Mouse (Mus musculus) ES-Bruce4 (cell line): Measurements from ENCODE around the gene Lair1. TPM values are rescaled to one million over a fixed set of nuclear protein-coding genes. Genes with fewer than 3 reads are reported as not detected.

ENCODE experiments used
- H3K27ac ChIP-seq: 2 replicates; pipeline ENCODE4 v1.5.1; 2012; ENCODE audit warnings: low read length, inconsistent platforms; ENCODE audit not compliant: insufficient read depth
- H3K27me3 ChIP-seq: 2 replicates; pipeline ENCODE4 v1.6.1; 2012; ENCODE audit warnings: mild to moderate bottlenecking, low read length, inconsistent platforms; ENCODE audit not compliant: control insufficient read depth, poor library complexity, insufficient read depth, severe bottlenecking
- H3K36me3 ChIP-seq: 2 replicates; pipeline ENCODE4 v1.6.1; 2012; ENCODE audit warnings: inconsistent platforms, mild to moderate bottlenecking, low read length, moderate library complexity; ENCODE audit not compliant: control insufficient read depth, poor library complexity, insufficient read depth, severe bottlenecking
- H3K4me1 ChIP-seq: one replicate; pipeline ENCODE4 v1.8.1; 2011; ENCODE audit warnings: low read length; ENCODE audit not compliant: control insufficient read depth, insufficient read depth
- H3K4me3 ChIP-seq: 2 replicates; pipeline ENCODE4 v1.5.1; 2011; ENCODE audit warnings: low read depth, mild to moderate bottlenecking, low read length
- H3K9ac ChIP-seq: 2 replicates; pipeline ENCODE4 v1.6.1; 2012; ENCODE audit warnings: low read depth, mild to moderate bottlenecking, inconsistent platforms; ENCODE audit not compliant: poor library complexity, severe bottlenecking
- H3K9me3 ChIP-seq: replicated peaks from 2 replicates; pipeline ENCODE4 v1.6.1; 2012; ENCODE audit warnings: mild to moderate bottlenecking, low read length, inconsistent platforms; ENCODE audit not compliant: control insufficient read depth, poor library complexity, insufficient read depth, severe bottlenecking
- CTCF ChIP-seq: IDR thresholded peaks from one replicate; pipeline ENCODE4 v1.8.1; 2011; ENCODE audit warnings: low read depth, low read length
- EP300 ChIP-seq: IDR thresholded peaks from 2 replicates; pipeline ENCODE4 v1.6.1; 2011; ENCODE audit warnings: low read depth, low read length; ENCODE audit not compliant: insufficient read depth
- POLR2A ChIP-seq: IDR thresholded peaks from one replicate; pipeline ENCODE4 v1.8.1; 2011; ENCODE audit warnings: low read length; ENCODE audit not compliant: insufficient read depth
- polyA plus RNA-seq: library from polyadenylated mRNA; stranded (reverse); fragments of >200 nt; gene quantifications from 2 replicates; pipeline ENCODE4 v1.2.4, GENCODE M21; 2011; ENCODE audit warnings: low read depth; ENCODE audit not compliant: missing spikeins, insufficient read depth, insufficient read length

The Lair1 gene
- polyA plus RNA-seq: 0.21 and 0.67 TPM in 2 replicates

DNA sequence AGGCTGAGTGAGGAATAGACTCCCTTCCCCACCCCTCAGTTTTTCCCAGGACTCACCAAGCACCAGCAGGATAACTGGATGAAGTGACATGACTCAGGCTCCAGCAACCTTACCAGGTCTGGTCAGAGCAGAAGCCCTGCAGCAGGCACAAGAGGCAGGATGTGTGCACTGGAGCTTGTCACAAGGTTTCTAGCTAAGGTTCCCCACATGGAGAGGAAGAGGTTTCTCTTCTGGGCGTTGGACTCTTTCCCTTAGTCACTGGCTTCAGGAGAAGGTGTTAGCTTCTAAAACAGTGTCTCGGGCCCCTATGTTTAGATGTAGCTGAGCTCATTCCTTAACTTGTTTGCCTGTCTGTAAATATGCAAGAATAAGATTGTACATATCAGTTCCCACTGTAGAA is at the start of gene Lair1:
Gene Lair1 (minus strand): TSS at position 192 of the 400 bp plus-strand sequence.
- TF ChIP-seq EP300: no peak
- H3K4me3 ChIP-seq: no peak within 1 kb of the TSS
- H3K36me3 ChIP-seq: no peaks in the 10 kb centered on the region
- H3K27ac ChIP-seq: no peak within 1 kb of the TSS
- no peak within 1 kb of the TSS for H3K9ac ChIP-seq
- no peaks in the 10 kb centered on the region for H3K4me1 ChIP-seq
- H3K27me3 ChIP-seq: no peaks in the 10 kb centered on the region
- no peaks in the 10 kb centered on the region for H3K9me3 ChIP-seq

DNA sequence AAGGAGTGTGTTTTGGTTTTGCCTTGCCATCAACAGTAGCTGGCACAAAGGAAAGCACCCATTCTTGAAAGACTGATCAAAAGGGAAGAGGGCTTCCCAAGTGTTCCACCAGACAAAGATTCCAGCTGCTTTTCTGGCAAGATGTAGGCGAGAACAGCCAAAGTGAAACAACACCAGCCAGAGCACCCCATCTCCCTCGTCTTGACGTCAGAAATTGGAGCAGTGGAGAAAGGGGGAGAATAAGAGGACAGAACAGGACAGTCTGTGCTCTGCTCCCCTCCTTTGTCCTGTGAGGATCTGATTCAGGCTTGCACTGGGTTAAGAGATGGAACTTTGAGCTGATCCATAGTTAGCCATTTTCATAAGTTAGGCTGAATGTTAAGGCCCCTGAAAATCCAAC is 48.8 kb upstream of the Lair1 start:
- Histone ChIP-seq H3K4me3 (no peak overlapping the region), H3K36me3 (no peaks in the 10 kb centered on the region), H3K27ac (no peak overlapping the region), H3K9me3 (no peaks in the 10 kb centered on the region), H3K27me3 (no peaks in the 10 kb centered on the region), H3K4me1 (no peaks in the 10 kb centered on the region), H3K9ac (no peak overlapping the region)
- TF ChIP-seq EP300 (no peak), POLR2A (no peak), CTCF (no peak)

DNA sequence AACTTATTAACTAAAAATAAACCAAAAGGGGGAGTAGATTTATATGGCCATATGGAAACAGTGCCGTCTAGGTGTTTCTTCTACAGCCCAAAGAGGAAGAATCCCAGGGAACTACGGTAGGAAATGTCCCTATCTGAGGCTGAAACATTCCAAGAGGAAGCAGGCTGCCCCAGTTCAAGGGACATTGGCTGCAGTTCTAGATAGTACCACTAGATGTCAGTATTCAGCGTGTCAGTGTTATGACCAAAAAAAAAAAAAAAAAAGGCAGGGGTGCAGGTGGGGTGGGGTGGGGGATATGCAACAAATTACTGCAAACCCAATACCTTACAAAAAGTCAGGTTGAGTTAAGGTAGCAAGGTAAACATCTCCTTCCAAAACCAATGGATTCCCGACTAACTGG is 40.4 kb upstream of the Lair1 start:
- TF ChIP-seq EP300 (no peak), CTCF (no peak), POLR2A (no peak)
- H3K9me3 ChIP-seq: no peaks in the 10 kb centered on the region
- no peak overlapping the region for H3K9ac ChIP-seq
- H3K36me3 ChIP-seq: no peaks in the 10 kb centered on the region
- H3K4me3 ChIP-seq: no peak overlapping the region
- H3K4me1 ChIP-seq: no peaks in the 10 kb centered on the region
- no peaks in the 10 kb centered on the region for H3K27me3 ChIP-seq
- no peak overlapping the region for H3K27ac ChIP-seq

DNA sequence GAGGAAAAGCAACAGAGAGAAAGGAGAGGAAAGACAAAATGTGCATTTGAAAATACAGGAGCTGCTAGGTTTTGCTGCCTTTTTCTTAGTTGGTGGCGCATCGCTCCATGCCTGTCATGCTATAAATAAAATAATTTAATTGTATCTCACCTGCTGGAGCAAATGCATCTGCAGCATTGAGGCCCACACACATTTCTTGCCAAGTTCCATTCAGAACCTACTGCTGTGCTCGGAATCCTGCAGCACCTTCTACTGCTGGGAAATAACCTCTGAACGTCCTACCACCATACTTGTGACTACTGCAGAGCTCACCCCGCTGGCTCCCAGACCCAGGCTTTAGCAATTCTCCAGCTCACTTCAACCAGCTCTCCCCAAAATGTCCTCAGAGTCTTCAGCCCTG is 38.1 kb upstream of the Lair1 start:
- TF ChIP-seq EP300 (no peak), POLR2A (no peak), CTCF (no peak)
- Histone ChIP-seq H3K27ac (no peak overlapping the region), H3K9ac (no peak overlapping the region), H3K27me3 (no peaks in the 10 kb centered on the region), H3K9me3 (no peaks in the 10 kb centered on the region), H3K4me1 (no peaks in the 10 kb centered on the region), H3K36me3 (no peaks in the 10 kb centered on the region), H3K4me3 (no peak overlapping the region)

DNA sequence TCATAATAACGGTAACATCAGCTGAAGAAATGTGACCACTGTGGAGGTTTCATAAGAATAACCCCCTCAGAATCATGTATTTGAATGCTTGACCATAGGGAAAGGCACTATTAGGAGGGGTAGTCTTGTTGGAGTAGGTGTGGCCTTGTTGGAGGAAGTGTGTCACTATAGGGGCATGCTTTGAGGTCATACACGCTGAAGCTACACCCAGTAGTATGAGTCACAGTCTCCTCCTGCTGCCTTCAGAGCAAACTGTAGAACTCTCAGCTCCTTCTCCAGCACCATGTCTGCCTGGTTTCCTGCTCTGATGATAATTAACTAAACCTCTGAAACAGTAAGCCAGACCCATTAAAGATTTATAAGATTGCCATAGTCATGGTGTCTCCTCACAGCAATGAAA is 35.8 kb upstream of the Lair1 start:
- Histone ChIP-seq H3K4me3 (no peak overlapping the region), H3K36me3 (no peaks in the 10 kb centered on the region), H3K27me3 (no peaks in the 10 kb centered on the region), H3K9ac (no peak overlapping the region), H3K9me3 (no peaks in the 10 kb centered on the region), H3K27ac (no peak overlapping the region), H3K4me1 (no peaks in the 10 kb centered on the region)
- TF ChIP-seq CTCF: no peak
- TF ChIP-seq POLR2A: no peak
- no peak for TF ChIP-seq EP300

DNA sequence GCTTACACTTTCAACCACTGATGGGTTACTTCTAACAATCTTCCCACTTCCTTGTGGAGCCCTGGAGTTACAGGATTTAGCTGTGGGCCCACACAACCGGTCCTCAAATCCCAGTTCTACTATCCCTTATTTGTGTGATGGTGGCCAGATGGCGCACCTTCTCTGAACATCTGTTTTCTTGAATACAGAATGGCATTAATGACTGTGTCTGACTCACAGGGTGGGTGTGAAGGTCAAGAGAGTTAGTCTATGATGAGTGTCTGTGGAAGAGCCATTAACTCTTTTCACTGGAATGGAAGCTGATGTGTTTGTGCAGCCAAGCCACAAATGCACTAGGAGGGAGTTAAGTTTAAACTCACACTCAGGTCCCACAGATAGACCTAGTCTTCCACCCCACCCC is 35.3 kb upstream of the Lair1 start:
- Histone ChIP-seq H3K9ac (no peak overlapping the region), H3K36me3 (no peaks in the 10 kb centered on the region), H3K9me3 (no peaks in the 10 kb centered on the region), H3K4me3 (no peak overlapping the region), H3K4me1 (no peaks in the 10 kb centered on the region), H3K27ac (no peak overlapping the region), H3K27me3 (no peaks in the 10 kb centered on the region)
- TF ChIP-seq EP300: no peak
- TF ChIP-seq POLR2A: no peak
- no peak for TF ChIP-seq CTCF

DNA sequence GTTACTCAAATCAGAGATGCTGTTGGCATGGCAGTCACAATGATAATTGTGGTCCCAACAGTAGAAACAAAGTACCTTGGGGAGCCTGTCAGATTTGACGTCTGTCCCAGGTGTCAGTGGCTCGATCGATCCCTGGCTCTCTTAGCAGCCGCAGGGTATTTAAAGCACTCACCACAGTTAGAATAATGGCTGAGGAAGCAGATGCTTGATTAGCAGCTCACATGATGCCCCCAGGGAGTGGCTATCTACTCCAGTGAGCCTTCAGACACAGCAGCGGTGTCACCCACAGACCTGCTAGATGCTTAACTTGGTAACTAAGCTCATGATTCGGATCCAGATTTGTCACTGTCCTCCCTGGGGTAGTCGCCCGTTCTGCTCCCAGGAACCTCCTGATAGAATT is 28.2 kb upstream of the Lair1 start:
- no peaks in the 10 kb centered on the region for H3K9me3 ChIP-seq
- H3K4me1 ChIP-seq: no peaks in the 10 kb centered on the region
- H3K27me3 ChIP-seq: no peaks in the 10 kb centered on the region
- no peaks in the 10 kb centered on the region for H3K36me3 ChIP-seq
- H3K27ac ChIP-seq: no peak overlapping the region
- no peak for TF ChIP-seq EP300
- TF ChIP-seq POLR2A: no peak
- TF ChIP-seq CTCF: no peak
- H3K4me3 ChIP-seq: no peak overlapping the region
- no peak overlapping the region for H3K9ac ChIP-seq
